Mouse (Mus musculus): Measurements from ENCODE around the gene Ovca2. TPM values are rescaled to one million over a fixed set of nuclear protein-coding genes. Genes with fewer than 3 reads are reported as not detected.
A peak's percentile ranks its signal among the peaks of the same experiment; 100 is the strongest.

Gene Ovca2
- polyA plus RNA-seq, 1 experiment from 2014 or later: 19.4 TPM

- 7% methylated on average over 23 of the region's 23 CpGs for WGBS
- H3K9me3 ChIP-seq (replicated peaks): no peaks in the 10 kb centered on the region
- peaks cover 10% of the 10 kb centered on the region for H3K36me3 ChIP-seq
- H3K9ac ChIP-seq: peak within 1 kb of the TSS; percentile 79
- ATAC-seq (ENCODE audit: insufficient number of reproducible peaks, low FRiP score): no peak
- H3K4me2 ChIP-seq: peak within 1 kb of the TSS; percentile 96
- peaks cover 83% of the 10 kb centered on the region for H3K4me1 ChIP-seq (replicated peaks)
- H3K27ac ChIP-seq (ENCODE audit: poor library complexity, severe bottlenecking): peak within 1 kb of the TSS; percentile 60
- H3K27me3 ChIP-seq (replicated peaks): peaks cover 77% of the 10 kb centered on the region
- H3K4me3 ChIP-seq: peak within 1 kb of the TSS; percentile 61
These were observed 9.1 kb downstream of the Ovca2 start, which contains the start of gene Hic1 for GRCm38 (mm10) chr11:75169405-75170080. Gene Hic1 (minus strand): TSS chr11:75169519.

GRCm38 (mm10) chr11:75168590-75169361, 9.9 kb downstream of the Ovca2 start:
- no peaks in the 10 kb centered on the region for H3K9me3 ChIP-seq (replicated peaks)
- peak overlapping the region; percentile 61 for H3K4me3 ChIP-seq
- peak overlapping the region; percentile 96 for H3K4me2 ChIP-seq
- peak overlapping the region; percentile 79 for H3K9ac ChIP-seq
- peaks cover 85% of the 10 kb centered on the region for H3K27me3 ChIP-seq (replicated peaks)
- WGBS: under 1% methylated on average over 83 of the region's 83 CpGs
- peaks cover 83% of the 10 kb centered on the region for H3K4me1 ChIP-seq (replicated peaks)
- H3K27ac ChIP-seq (ENCODE audit: poor library complexity, severe bottlenecking): peak overlapping the region; percentile 60
- H3K36me3 ChIP-seq: peaks cover 17% of the 10 kb centered on the region
- ATAC-seq (ENCODE audit: insufficient number of reproducible peaks, low FRiP score): peak; percentile 19; the same call in 1 of the 2 replicates

GRCm38 (mm10) chr11:75167643-75168589, 10.7 kb downstream of the Ovca2 start:
- Histone ChIP-seq H3K36me3 (peaks cover 25% of the 10 kb centered on the region), H3K9ac (peak overlapping the region; percentile 79), H3K27me3 (replicated peaks) (peaks cover 87% of the 10 kb centered on the region), H3K9me3 (replicated peaks) (no peaks in the 10 kb centered on the region), H3K27ac (ENCODE audit: poor library complexity, severe bottlenecking) (peak overlapping the region; percentile 60), H3K4me1 (replicated peaks) (peaks cover 85% of the 10 kb centered on the region), H3K4me3 (peak overlapping the region; percentile 61), H3K4me2 (peak overlapping the region; percentile 96)
- WGBS: 5% methylated on average over 56 of the region's 63 CpGs
- no peak for ATAC-seq (ENCODE audit: insufficient number of reproducible peaks, low FRiP score)

- H3K4me2 ChIP-seq: peak overlapping the region; percentile 96
- H3K9me3 ChIP-seq (replicated peaks): no peaks in the 10 kb centered on the region
- no peak for ATAC-seq (ENCODE audit: insufficient number of reproducible peaks, low FRiP score)
- no peak overlapping the region for H3K27ac ChIP-seq (ENCODE audit: poor library complexity, severe bottlenecking)
- H3K4me1 ChIP-seq (replicated peaks): peaks cover 77% of the 10 kb centered on the region
- peaks cover 80% of the 10 kb centered on the region for H3K27me3 ChIP-seq (replicated peaks)
- H3K36me3 ChIP-seq: peaks cover 31% of the 10 kb centered on the region
- peak overlapping the region; percentile 61 for H3K4me3 ChIP-seq
- peak overlapping the region; percentile 79 for H3K9ac ChIP-seq
- 3% methylated on average over 68 of the region's 68 CpGs for WGBS
These were observed 11.6 kb downstream of the Ovca2 start for GRCm38 (mm10) chr11:75166861-75167642.

GRCm38 (mm10) chr11:75166193-75166842, 12.3 kb downstream of the Ovca2 start:
- H3K9me3 ChIP-seq (replicated peaks): no peaks in the 10 kb centered on the region
- peak overlapping the region; percentile 61 for H3K4me3 ChIP-seq
- H3K4me2 ChIP-seq: peak overlapping the region; percentile 96
- H3K4me1 ChIP-seq (replicated peaks): peaks cover 76% of the 10 kb centered on the region
- H3K36me3 ChIP-seq: peaks cover 31% of the 10 kb centered on the region
- no peak overlapping the region for H3K27ac ChIP-seq (ENCODE audit: poor library complexity, severe bottlenecking)
- WGBS: 9% methylated on average over 55 of the region's 55 CpGs
- peaks cover 73% of the 10 kb centered on the region for H3K27me3 ChIP-seq (replicated peaks)
- no peak for ATAC-seq (ENCODE audit: insufficient number of reproducible peaks, low FRiP score)
- peak overlapping the region; percentile 79 for H3K9ac ChIP-seq

- ATAC-seq (ENCODE audit: insufficient number of reproducible peaks, low FRiP score): no peak
- peaks cover 66% of the 10 kb centered on the region for H3K27me3 ChIP-seq (replicated peaks)
- WGBS: 9% methylated on average over 54 of the region's 54 CpGs
These were observed 13.0 kb downstream of the Ovca2 start for GRCm38 (mm10) chr11:75165441-75166192.

GRCm38 (mm10) chr11:75164750-75165149, 13.9 kb downstream of the Ovca2 start:
- Histone ChIP-seq H3K4me3 (peak overlapping the region; percentile 61), H3K4me1 (replicated peaks) (peaks cover 71% of the 10 kb centered on the region), H3K27me3 (replicated peaks) (peaks cover 57% of the 10 kb centered on the region), H3K36me3 (peaks cover 36% of the 10 kb centered on the region), H3K9ac (peak overlapping the region; percentile 79), H3K9me3 (replicated peaks) (no peaks in the 10 kb centered on the region), H3K27ac (ENCODE audit: poor library complexity, severe bottlenecking) (no peak overlapping the region), H3K4me2 (peak overlapping the region; percentile 96)
- no peak for ATAC-seq (ENCODE audit: insufficient number of reproducible peaks, low FRiP score)
- WGBS: 21% methylated on average over 15 of the region's 15 CpGs

More at GRCm38 (mm10) chr11:75165441-75166192, 13.0 kb downstream of the Ovca2 start:
- Histone ChIP-seq H3K27ac (ENCODE audit: poor library complexity, severe bottlenecking) (no peak overlapping the region), H3K36me3 (peaks cover 34% of the 10 kb centered on the region), H3K4me1 (replicated peaks) (peaks cover 79% of the 10 kb centered on the region), H3K9ac (peak overlapping the region; percentile 79), H3K9me3 (replicated peaks) (no peaks in the 10 kb centered on the region), H3K4me2 (peak overlapping the region; percentile 96), H3K4me3 (peak overlapping the region; percentile 61)

GRCm38 (mm10) chr11:75164051-75164450, 14.6 kb downstream of the Ovca2 start:
- Histone ChIP-seq H3K27ac (ENCODE audit: poor library complexity, severe bottlenecking) (no peak overlapping the region), H3K4me2 (peak overlapping the region; percentile 96; the same call in 1 of the 2 replicates), H3K4me1 (replicated peaks) (peaks cover 64% of the 10 kb centered on the region), H3K9me3 (replicated peaks) (no peaks in the 10 kb centered on the region), H3K4me3 (no peak overlapping the region), H3K27me3 (replicated peaks) (peaks cover 52% of the 10 kb centered on the region), H3K36me3 (peaks cover 36% of the 10 kb centered on the region), H3K9ac (no peak overlapping the region)
- 77% methylated on average over 2 of the region's 2 CpGs for WGBS
- no peak for ATAC-seq (ENCODE audit: insufficient number of reproducible peaks, low FRiP score)

DNA sequence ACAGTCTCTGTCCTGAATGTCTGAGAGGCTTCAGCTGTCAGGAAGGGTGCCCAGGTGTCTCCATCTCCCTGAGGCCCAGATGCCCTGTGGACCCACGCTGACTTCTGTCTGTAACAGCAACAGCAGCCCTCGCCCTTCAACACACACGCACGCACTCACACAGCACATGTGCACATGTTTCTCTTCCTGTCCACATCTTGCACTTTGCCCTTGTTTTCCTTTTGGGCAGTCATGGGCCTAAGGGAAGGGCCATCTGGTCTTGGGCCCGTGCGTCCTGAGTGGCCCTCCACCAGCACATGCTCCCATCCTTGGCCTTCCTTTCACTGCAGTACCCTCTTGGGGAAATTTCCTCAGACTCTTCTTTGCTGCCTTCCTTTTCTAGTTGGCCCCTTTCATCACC, 15.3 kb downstream of the Ovca2 start:
- Histone ChIP-seq H3K36me3 (peaks cover 36% of the 10 kb centered on the region), H3K27ac (ENCODE audit: poor library complexity, severe bottlenecking) (no peak overlapping the region), H3K4me3 (no peak overlapping the region), H3K9me3 (replicated peaks) (no peaks in the 10 kb centered on the region), H3K4me2 (no peak overlapping the region), H3K4me1 (replicated peaks) (peaks cover 58% of the 10 kb centered on the region), H3K9ac (no peak overlapping the region), H3K27me3 (replicated peaks) (peaks cover 52% of the 10 kb centered on the region)
- 76% methylated on average over 6 of the region's 6 CpGs for WGBS
- no peak for ATAC-seq (ENCODE audit: insufficient number of reproducible peaks, low FRiP score)

All from heart, embryonic 12.5 days (tissue).